Mouse (Mus musculus): Measurements from ENCODE around the gene Cemip.

- no peak for TF ChIP-seq CTCF (IDR thresholded peaks at IDR 0.05; ENCODE audit: low read depth, low read length)
- no peak for TF ChIP-seq POLR2A (IDR thresholded peaks at IDR 0.05; ENCODE audit: extremely low read depth, insufficient read depth, low read length)
Observed at GRCm38 (mm10) chr7:84022462-84022861, 63.8 kb downstream of the Cemip start.

Data from liver, adult 2 months (tissue).